Mouse (Mus musculus): ENCODE results near the gene Ccno. TPM values are rescaled to one million over a fixed set of nuclear protein-coding genes. Genes with fewer than 3 reads are reported as not detected.

The Ccno gene
- polyA plus RNA-seq, 1 experiment from 2014 or later = 7.2 TPM

DNA sequence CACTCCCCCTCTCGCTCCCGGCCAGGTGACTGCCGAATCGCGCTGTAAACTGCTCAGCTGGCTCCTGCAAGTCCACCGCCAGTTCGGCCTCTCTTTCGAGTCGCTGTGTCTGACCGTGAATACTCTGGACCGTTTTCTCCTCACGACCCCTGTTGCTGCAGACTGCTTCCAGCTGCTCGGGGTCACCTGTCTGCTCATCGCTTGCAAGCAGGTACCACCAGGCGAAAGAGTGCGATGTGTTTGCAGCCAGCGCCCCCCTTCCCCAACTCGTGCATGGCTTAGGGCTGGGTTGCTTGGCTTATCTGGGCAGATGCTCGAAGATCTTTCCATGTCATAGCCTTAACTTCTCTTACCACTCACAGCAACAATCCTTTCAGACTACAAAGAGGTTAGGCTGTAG lies 1.3 kb downstream of the Ccno start:
- peak overlapping the region; percentile 93 for H3K4me2 ChIP-seq
- 1% methylated on average over 19 of the region's 19 CpGs for WGBS
- H3K27me3 ChIP-seq = peaks cover 89% of the 10 kb centered on the region
- H3K27ac ChIP-seq = no peak overlapping the region
- peaks cover 47% of the 10 kb centered on the region for H3K4me1 ChIP-seq
- peak overlapping the region; percentile 52 for H3K4me3 ChIP-seq (replicated peaks)
- no peaks in the 10 kb centered on the region for H3K36me3 ChIP-seq (replicated peaks)
- H3K9ac ChIP-seq = no peak overlapping the region; the same call in 1 of the 2 replicates
- H3K9me3 ChIP-seq = no peaks in the 10 kb centered on the region
- no peak for ATAC-seq (ENCODE audit: low FRiP score)

DNA sequence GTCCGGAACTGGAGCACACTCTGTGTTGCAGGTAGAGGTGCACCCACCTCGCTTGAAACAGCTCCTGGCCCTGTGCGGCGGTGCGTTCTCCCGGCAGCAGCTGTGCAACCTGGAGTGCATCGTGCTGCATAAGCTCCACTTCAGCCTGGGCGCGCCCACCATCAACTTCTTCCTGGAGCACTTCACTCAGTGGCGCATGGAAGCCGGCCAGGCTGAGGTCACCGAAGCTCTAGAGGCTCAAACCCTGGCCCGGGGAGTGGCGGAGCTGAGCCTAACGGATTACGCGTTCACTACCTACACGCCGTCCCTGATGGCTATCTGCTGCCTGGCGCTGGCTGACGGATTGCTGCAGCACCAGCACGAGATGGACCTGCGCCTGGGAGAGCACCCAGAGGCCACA lies 1.9 kb downstream of the Ccno start:
- H3K4me3 ChIP-seq (replicated peaks) = peak overlapping the region; percentile 13; the same call in 1 of the 2 replicates
- peak overlapping the region; percentile 32; the same call in 1 of the 2 replicates for H3K4me2 ChIP-seq
- H3K9ac ChIP-seq = no peak overlapping the region
- no peaks in the 10 kb centered on the region for H3K9me3 ChIP-seq
- H3K27ac ChIP-seq = no peak overlapping the region
- peaks cover 90% of the 10 kb centered on the region for H3K27me3 ChIP-seq
- WGBS = under 1% methylated on average over 23 of the region's 23 CpGs
- H3K36me3 ChIP-seq (replicated peaks) = no peaks in the 10 kb centered on the region
- no peak for ATAC-seq (ENCODE audit: low FRiP score)
- peaks cover 53% of the 10 kb centered on the region for H3K4me1 ChIP-seq

DNA sequence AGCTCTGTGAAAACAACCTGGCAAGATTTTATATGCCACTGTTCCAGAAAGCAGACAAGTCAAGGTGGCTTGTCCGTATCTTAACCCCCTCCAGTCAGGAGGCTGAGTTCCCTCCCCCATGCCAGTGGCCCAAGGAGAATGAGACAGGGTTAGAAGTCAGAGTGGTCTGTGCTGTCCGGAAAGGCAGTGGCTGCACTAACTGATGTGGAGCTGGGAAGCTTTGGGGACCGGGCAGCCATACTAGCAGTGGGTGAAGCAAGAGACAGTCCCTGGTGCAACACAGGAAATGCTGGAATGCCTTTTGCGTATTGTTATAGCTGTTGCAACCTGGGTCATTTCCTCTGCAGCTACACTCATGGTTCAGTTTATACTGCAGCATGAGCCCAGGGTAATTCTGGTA lies 2.7 kb downstream of the Ccno start:
- Histone ChIP-seq H3K27me3 (peaks cover 96% of the 10 kb centered on the region), H3K4me3 (replicated peaks) (no peak overlapping the region), H3K27ac (no peak overlapping the region), H3K9me3 (no peaks in the 10 kb centered on the region), H3K4me1 (peaks cover 53% of the 10 kb centered on the region), H3K36me3 (replicated peaks) (no peaks in the 10 kb centered on the region), H3K4me2 (no peak overlapping the region), H3K9ac (no peak overlapping the region)
- no peak for ATAC-seq (ENCODE audit: low FRiP score)
- 17% methylated on average over 4 of the region's 4 CpGs for WGBS

DNA sequence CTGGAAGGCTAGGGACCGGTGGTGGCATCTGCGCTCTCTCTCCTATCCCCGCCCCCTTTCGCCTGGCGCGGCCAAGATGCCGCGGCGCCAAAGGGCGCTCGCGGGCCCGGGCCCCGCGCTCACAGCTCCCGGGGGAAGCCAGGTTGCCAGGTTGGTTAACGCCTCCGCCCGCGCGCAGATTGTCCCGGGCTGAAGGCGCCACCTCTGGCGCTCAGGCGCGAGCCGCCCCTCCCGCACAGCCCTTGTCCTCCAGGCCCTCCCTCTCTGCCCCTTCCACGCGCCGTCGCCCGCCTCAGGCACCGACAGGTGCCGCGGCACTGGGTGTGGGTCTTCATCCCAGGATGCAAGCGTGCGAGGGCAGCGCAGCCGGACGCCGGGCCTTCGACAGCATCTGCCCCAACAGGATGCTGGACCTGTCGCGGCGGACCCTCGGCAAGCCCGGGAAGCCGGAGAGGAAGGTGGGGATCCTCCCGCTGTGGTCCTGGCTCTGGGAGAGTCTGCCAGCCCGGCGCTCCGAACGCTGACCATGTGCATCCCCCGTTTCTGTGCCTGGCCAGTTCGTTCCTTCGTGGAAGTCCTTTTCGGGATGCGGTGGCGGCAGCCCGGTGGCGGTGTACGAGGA lies 6.0 kb downstream of the Ccno start, which contains the start of gene Mcidas:
TSS of gene Mcidas (plus strand) at position 315 of the 622 bp plus-strand sequence.
- peaks cover 96% of the 10 kb centered on the region for H3K27me3 ChIP-seq
- H3K4me3 ChIP-seq (replicated peaks) = peak within 1 kb of the TSS; percentile 45
- peak; percentile 48 for ATAC-seq (ENCODE audit: low FRiP score)
- under 1% methylated on average over 55 of the region's 63 CpGs for WGBS
- peak within 1 kb of the TSS; percentile 91 for H3K4me2 ChIP-seq
- no peak within 1 kb of the TSS for H3K27ac ChIP-seq
- H3K4me1 ChIP-seq = peaks cover 30% of the 10 kb centered on the region
- H3K36me3 ChIP-seq (replicated peaks) = no peaks in the 10 kb centered on the region
- H3K9ac ChIP-seq = peak within 1 kb of the TSS; percentile 42
- no peaks in the 10 kb centered on the region for H3K9me3 ChIP-seq

DNA sequence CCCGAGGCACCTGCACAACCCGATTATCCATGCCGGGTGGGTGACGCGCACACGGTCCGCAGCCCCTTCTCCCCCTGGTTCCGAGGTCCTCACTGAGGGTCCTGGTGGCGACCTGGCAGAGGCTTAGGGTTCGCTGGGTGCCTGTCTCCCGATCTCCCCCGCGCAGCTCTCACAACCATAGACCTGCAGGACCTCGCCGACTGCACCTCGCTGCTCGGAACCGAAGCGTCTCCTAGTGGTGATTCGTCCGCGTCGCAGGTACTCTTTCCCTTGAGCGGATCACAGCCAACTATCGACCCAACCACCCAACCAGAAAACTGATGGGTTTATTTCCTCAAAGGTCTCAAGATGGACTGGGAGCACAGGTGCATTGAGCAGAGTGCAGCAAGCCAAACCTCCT lies 6.6 kb downstream of the Ccno start:
- H3K27ac ChIP-seq = no peak overlapping the region
- under 1% methylated on average over 25 of the region's 25 CpGs for WGBS
- no peaks in the 10 kb centered on the region for H3K36me3 ChIP-seq (replicated peaks)
- no peaks in the 10 kb centered on the region for H3K9me3 ChIP-seq
- H3K9ac ChIP-seq = peak overlapping the region; percentile 42; the same call in 1 of the 2 replicates
- H3K4me1 ChIP-seq = peaks cover 31% of the 10 kb centered on the region
- ATAC-seq (ENCODE audit: low FRiP score) = peak; percentile 54; the same call in 1 of the 2 replicates
- peak overlapping the region; percentile 91 for H3K4me2 ChIP-seq
- H3K27me3 ChIP-seq = peaks cover 96% of the 10 kb centered on the region
- H3K4me3 ChIP-seq (replicated peaks) = peak overlapping the region; percentile 45

DNA sequence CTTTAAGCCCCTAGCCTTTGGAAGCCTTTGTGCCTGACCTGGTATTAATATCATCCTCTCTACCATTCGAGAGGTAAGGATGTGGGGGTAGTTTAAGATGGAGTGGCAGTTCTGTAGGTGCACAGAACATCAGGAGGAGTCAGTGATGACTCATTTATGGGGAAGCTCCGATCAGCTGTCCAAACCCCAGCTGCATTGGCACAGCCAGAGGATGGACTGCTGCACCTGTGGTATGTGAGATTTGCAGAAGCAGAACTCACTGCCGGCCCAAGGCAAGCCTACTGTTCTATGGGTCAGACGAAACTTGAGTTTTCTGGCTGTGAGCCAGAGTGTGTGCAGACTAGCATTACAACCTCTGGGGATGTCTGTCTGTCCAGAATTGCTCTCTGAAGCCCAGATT lies 8.8 kb downstream of the Ccno start:
- Histone ChIP-seq H3K27me3 (peaks cover 92% of the 10 kb centered on the region), H3K36me3 (replicated peaks) (no peaks in the 10 kb centered on the region), H3K4me2 (no peak overlapping the region), H3K9ac (no peak overlapping the region), H3K27ac (no peak overlapping the region), H3K4me3 (replicated peaks) (no peak overlapping the region), H3K9me3 (no peaks in the 10 kb centered on the region), H3K4me1 (peaks cover 25% of the 10 kb centered on the region)
- ATAC-seq (ENCODE audit: low FRiP score) = no peak
- 57% methylated on average over 4 of the region's 4 CpGs for WGBS

DNA sequence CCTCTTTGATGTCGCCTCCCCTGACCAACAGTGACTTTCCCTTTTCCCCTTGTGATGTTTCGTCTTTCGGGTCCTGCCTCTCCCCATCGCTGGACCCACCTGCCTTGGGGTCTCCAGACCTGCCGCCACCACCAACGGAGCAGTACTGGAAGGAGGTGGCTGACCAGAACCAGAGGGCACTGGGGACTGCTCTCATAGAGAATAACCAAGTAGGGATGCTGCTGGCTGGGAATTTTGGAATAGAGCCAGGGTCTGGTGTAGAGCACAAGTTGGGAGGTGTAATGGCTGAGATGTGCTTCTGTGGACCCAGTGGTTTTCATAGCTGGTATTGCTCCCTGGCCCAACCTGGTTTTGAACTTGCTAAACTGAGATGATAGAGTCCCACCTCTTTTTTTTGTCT lies 9.8 kb downstream of the Ccno start:
- Histone ChIP-seq H3K9me3 (no peaks in the 10 kb centered on the region), H3K36me3 (replicated peaks) (no peaks in the 10 kb centered on the region), H3K4me3 (replicated peaks) (no peak overlapping the region), H3K4me2 (no peak overlapping the region), H3K27me3 (peaks cover 95% of the 10 kb centered on the region), H3K9ac (no peak overlapping the region), H3K27ac (no peak overlapping the region), H3K4me1 (peaks cover 25% of the 10 kb centered on the region)
- no peak for ATAC-seq (ENCODE audit: low FRiP score)
- 67% methylated on average over 6 of the region's 6 CpGs for WGBS

DNA sequence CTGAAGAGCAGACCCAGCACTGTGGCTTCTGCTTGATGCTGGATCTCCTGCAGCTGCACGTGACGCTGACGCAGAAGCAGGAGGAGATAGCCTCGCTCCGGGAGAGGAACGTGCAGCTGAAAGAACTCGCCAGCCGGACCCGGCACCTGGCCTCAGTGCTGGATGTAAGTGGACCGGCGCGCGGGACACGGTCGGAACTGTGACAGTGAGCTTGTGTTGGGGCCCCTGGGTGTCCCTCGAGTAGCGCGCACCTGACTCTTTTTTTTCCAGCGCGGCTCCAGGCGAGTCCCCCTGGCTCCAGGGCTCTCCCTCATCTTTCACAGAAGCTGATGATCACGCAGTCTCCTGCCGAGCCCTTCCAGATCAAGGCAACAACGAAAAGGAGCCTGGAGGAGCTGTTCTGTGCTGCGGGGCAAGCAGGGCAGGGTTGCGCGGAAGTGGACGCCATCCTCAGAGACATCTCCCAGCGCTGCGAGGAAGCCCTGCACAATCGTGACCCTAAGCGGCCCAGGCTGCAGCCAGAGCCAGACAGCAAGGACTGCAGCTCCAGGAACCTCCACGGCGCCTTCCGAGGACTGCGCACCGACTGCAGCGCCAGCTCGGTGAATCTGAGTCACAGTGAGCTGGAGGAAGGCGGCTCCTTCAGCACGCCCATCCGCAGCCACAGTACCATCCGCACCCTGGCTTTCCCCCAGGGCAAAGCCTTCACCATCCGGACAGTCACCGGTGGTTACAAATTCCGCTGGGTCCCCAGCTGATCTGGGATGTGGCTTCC lies 11.0 kb downstream of the Ccno start:
- H3K9ac ChIP-seq = peak overlapping the region; percentile 50
- no peaks in the 10 kb centered on the region for H3K9me3 ChIP-seq
- H3K4me1 ChIP-seq = peaks cover 21% of the 10 kb centered on the region
- under 1% methylated on average over 46 of the region's 46 CpGs for WGBS
- H3K27me3 ChIP-seq = peaks cover 89% of the 10 kb centered on the region
- H3K4me2 ChIP-seq = peak overlapping the region; percentile 77
- peak overlapping the region; percentile 43 for H3K4me3 ChIP-seq (replicated peaks)
- no peaks in the 10 kb centered on the region for H3K36me3 ChIP-seq (replicated peaks)
- ATAC-seq (ENCODE audit: low FRiP score) = peak; percentile 52
- no peak overlapping the region for H3K27ac ChIP-seq

DNA sequence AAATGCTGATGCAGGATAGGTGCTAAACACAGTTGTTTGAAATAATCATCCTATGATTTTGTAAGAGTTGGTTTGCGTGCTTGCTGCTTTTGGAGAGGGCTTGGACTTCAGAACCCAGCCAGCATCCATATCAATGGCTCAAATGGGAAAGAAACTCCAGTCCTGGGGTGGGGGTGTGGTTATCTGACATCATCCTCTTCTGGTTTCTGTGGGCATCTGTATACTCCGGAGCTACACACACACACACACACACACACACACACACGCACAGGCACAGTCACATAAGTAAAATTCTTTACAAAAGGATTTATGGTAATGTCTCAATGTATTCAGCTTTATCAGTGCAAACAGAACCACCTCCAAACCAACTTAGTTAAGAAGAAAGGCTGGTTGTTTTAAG lies 12.5 kb downstream of the Ccno start:
- Histone ChIP-seq H3K4me3 (replicated peaks) (no peak overlapping the region), H3K9ac (no peak overlapping the region), H3K9me3 (no peaks in the 10 kb centered on the region), H3K27ac (no peak overlapping the region), H3K27me3 (peaks cover 74% of the 10 kb centered on the region), H3K36me3 (replicated peaks) (no peaks in the 10 kb centered on the region), H3K4me1 (peaks cover 11% of the 10 kb centered on the region), H3K4me2 (no peak overlapping the region)
- WGBS = 82% methylated on average over 3 of the region's 3 CpGs
- ATAC-seq (ENCODE audit: low FRiP score) = no peak

DNA sequence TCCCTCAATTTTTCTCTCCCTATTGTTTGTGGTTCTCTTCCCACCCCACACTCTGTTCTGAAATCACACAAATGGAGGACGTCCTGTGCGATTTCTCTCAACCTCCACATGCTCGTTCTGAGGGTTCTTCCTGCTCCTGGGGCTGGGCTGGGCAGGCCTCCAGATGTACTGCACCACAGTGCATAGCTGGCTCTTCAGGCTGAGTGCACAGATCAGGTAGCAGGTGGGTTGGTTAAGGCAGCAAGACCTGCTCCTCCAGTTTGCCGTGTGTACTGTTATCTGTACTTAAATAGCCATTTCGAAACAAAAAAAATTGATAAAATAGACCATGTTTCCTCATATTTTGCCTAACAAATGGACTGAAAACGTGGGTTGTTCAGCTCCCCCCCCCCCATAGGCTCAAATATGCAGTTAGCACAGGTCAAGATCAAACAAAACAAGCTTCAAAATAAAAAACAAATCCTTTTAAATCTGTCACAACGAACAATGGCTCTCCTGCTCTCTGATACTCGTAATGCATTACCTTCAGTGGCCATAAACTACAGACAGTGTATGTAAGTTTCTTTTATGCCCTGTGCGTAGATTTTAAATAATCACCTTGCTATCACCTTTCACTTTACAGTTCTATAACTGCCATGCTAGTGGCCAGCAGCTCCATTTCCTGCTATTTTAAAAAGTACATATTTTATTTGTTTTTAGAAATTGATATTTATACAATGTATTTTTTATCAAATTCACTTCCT lies 13.1 kb downstream of the Ccno start:
- ATAC-seq (ENCODE audit: low FRiP score) = no peak

DNA sequence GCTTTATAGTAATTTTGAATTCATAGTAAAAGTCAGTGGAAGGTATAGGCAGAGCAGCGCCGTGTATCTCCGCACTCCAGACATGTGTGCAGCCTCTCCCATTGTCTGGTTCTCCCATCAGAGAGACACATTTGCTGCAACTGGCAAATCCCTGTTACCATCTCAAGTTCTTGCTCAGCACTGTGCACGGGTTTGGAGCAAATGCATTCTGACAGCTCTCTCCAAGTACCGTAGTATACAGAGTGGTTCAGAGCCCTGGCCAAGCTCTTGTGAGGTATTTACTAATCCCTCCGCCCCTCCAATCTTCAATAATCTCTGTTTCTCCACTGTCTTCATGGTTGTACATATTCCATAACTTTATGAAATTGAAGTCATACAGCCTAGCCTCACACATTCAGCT lies 25.1 kb downstream of the Ccno start:
- Histone ChIP-seq H3K27ac (no peak overlapping the region), H3K4me2 (no peak overlapping the region), H3K4me1 (no peaks in the 10 kb centered on the region), H3K9ac (no peak overlapping the region), H3K9me3 (no peaks in the 10 kb centered on the region), H3K27me3 (0 out of 2 replicates have a peak, but pooled peaks cover 3% of the 10 kb centered on the region), H3K36me3 (replicated peaks) (no peaks in the 10 kb centered on the region), H3K4me3 (replicated peaks) (no peak overlapping the region)
- 81% methylated on average over 6 of the region's 6 CpGs for WGBS
- ATAC-seq (ENCODE audit: low FRiP score) = no peak

More for the DNA sequence above, 13.1 kb downstream of the Ccno start:
- WGBS = 75% methylated on average over 9 of the region's 9 CpGs
- no peaks in the 10 kb centered on the region for H3K9me3 ChIP-seq
- H3K27me3 ChIP-seq = peaks cover 68% of the 10 kb centered on the region
- H3K4me2 ChIP-seq = no peak overlapping the region
- no peak overlapping the region for H3K9ac ChIP-seq
- H3K27ac ChIP-seq = no peak overlapping the region
- peaks cover 11% of the 10 kb centered on the region for H3K4me1 ChIP-seq
- no peak overlapping the region for H3K4me3 ChIP-seq (replicated peaks)
- no peaks in the 10 kb centered on the region for H3K36me3 ChIP-seq (replicated peaks)
